Mouse (Mus musculus) central nervous system, embryonic 18 days (tissue): ENCODE measurements around the gene Tnc. TPM values are rescaled to one million over a fixed set of nuclear protein-coding genes. Genes with fewer than 3 reads are reported as not detected.

Experiments
- polyA plus RNA-seq: library from polyadenylated mRNA; depleted of rRNA; stranded (reverse); fragments of >200 nt; gene quantifications from 2 replicates; pipeline ENCODE4 v1.2.3, GENCODE M21; 2012; rRNA removed

The Tnc gene
- polyA plus RNA-seq = 69.8 and 87.0 TPM in 2 replicates

DNA sequence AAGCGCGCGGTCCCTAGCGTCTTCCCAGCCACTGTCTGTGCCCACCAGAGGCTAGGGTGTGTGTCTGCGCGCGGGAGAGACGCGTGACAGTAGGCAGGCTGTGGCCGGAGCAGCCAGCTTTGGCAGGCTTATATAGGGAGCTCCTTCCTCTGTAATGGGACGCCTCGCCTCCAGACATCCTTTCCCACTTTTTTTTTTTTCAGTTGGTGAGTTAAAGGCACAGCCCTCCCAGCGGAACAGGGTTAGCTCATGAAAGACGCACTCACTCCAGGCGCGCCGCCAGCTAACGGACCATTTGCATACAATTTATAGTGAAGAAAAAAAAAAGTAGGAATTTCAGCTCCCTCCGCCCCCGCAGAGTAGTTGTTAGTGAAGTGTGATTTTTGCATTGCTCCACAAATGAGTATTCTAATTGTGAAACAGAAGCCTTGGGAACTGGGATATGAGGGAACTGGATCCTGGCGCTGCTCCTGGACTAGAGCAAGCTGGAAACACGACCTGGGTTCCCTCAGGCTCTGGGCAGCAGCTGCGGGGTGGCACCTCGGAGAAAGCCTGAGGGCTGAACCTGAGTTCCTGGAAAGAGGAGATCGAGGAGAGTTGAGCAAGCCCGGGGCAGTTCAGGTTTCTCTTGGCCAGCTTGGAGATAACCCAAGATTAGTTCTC lies at the start of gene Tnc:
Gene Tnc, minus strand, starts transcription at position 185 of the 663 bp plus-strand sequence.

Other genes starting within 250 kb of the Tnc start
- 0.01 and 0.03 TPM in 2 replicates for gene Tnfsf8, start 185.7 kb downstream of the Tnc start, polyA plus RNA-seq